Mouse (Mus musculus) liver, adult 2 months (tissue): Measurements from ENCODE around the gene Eea1.

Experiments used
- CTCF ChIP-seq: fragments of 200-500 bp; IDR thresholded peaks from 2 replicates; pipeline ENCODE4 v1.5.1; 2011; ENCODE audit warnings: low read depth, low read length, control low read depth
- POLR2A ChIP-seq: fragments of 200-500 bp; IDR thresholded peaks from 2 replicates; pipeline ENCODE4 v1.6.1; 2011; ENCODE audit warnings: low read length, control low read depth; ENCODE audit not compliant: insufficient read depth; ENCODE audit errors: extremely low read depth

- no peak for TF ChIP-seq CTCF
- TF ChIP-seq POLR2A: no peak
Observed at GRCm38 (mm10) chr10:95989731-95990130, 49.3 kb downstream of the Eea1 start.
